Mouse (Mus musculus): ENCODE measurements around the gene Gm17428. TPM values are rescaled to one million over a fixed set of nuclear protein-coding genes. Genes with fewer than 3 reads are reported as not detected.

The Gm17428 gene
- polyA plus RNA-seq, 1 experiment: not detected

- H3K36me3 ChIP-seq (ENCODE audit: control insufficient read depth, insufficient read depth, low read length): peaks cover 1% of the 10 kb centered on the region
- no peaks in the 10 kb centered on the region for H3K27me3 ChIP-seq (ENCODE audit: control insufficient read depth, insufficient read depth, low read length)
- H3K27ac ChIP-seq (ENCODE audit: control insufficient read depth, insufficient read depth, low read depth, low read length): no peak overlapping the region
- no peak overlapping the region for H3K4me3 ChIP-seq (ENCODE audit: control insufficient read depth, low read depth, low read length)
- TF ChIP-seq POLR2A (IDR thresholded peaks at IDR 0.05; ENCODE audit: control insufficient read depth, low read depth, low read length) (no peak), CTCF (IDR thresholded peaks at IDR 0.05; ENCODE audit: control insufficient read depth, insufficient read depth, insufficient replicate concordance, low read depth, low read length) (no peak)
- peaks cover 9% of the 10 kb centered on the region for H3K4me1 ChIP-seq (ENCODE audit: control insufficient read depth, insufficient read depth, low read length)
Measured at GRCm38 (mm10) chr14:55025527-55025926, 48.8 kb downstream of the Gm17428 start.

Other genes starting within 250 kb of the Gm17428 start
- gene Slc7a8, start 195.0 kb upstream of the Gm17428 start, polyA plus RNA-seq (2012; rRNA removed): 18.8 and 27.5 TPM in 2 replicates
- gene Rnf212b, start 162.8 kb upstream of the Gm17428 start, polyA plus RNA-seq (2012; rRNA removed): 9.1 and 9.5 TPM in 2 replicates
- gene Homez, start 106.0 kb upstream of the Gm17428 start, polyA plus RNA-seq (2012; rRNA removed): 94.0 and 97.4 TPM in 2 replicates
- 5.4 TPM in 2 replicates for gene Ppp1r3e, start 99.4 kb upstream of the Gm17428 start, polyA plus RNA-seq (2012; rRNA removed)
- gene Bcl2l2, start 93.6 kb upstream of the Gm17428 start, polyA plus RNA-seq (2012; rRNA removed): 29.4 and 31.2 TPM in 2 replicates
- gene Gm20521, start 93.5 kb upstream of the Gm17428 start, polyA plus RNA-seq (2012; rRNA removed): 2.0 and 2.2 TPM in 2 replicates
- gene Pabpn1, start 84.4 kb upstream of the Gm17428 start, polyA plus RNA-seq (2012; rRNA removed): 341 and 429 TPM in 2 replicates
- gene Slc22a17, start 63.8 kb upstream of the Gm17428 start, polyA plus RNA-seq (2012; rRNA removed): 27.3 and 27.8 TPM in 2 replicates
- gene Efs, start 50.8 kb upstream of the Gm17428 start, polyA plus RNA-seq (2012; rRNA removed): 1.6 and 1.7 TPM in 2 replicates
- gene Il25, start 44.2 kb upstream of the Gm17428 start, polyA plus RNA-seq (2012; rRNA removed): not detected in 2 replicates
- gene Cmtm5, start 40.7 kb upstream of the Gm17428 start, polyA plus RNA-seq (2012; rRNA removed): not detected in 2 replicates
- 0.40 and 1.4 TPM in 2 replicates for gene Myh6, start 10.0 kb upstream of the Gm17428 start, polyA plus RNA-seq (2012; rRNA removed)
- 0.75 and 1.9 TPM in 2 replicates for gene Myh7, start 17.7 kb downstream of the Gm17428 start, polyA plus RNA-seq (2012; rRNA removed)
- 10.6 and 13.1 TPM in 2 replicates for gene Ngdn, start 38.5 kb downstream of the Gm17428 start, polyA plus RNA-seq (2012; rRNA removed)
- gene Zfhx2, start 115.4 kb downstream of the Gm17428 start, polyA plus RNA-seq (2012; rRNA removed): 3.8 and 4.4 TPM in 2 replicates
- gene Thtpa, start 117.9 kb downstream of the Gm17428 start, polyA plus RNA-seq (2012; rRNA removed): 4.6 and 4.9 TPM in 2 replicates
- gene Ap1g2, start 129.7 kb downstream of the Gm17428 start, polyA plus RNA-seq (2012; rRNA removed): 3.0 and 4.0 TPM in 2 replicates
- gene Jph4, start 140.0 kb downstream of the Gm17428 start, polyA plus RNA-seq (2012; rRNA removed): 6.6 and 7.4 TPM in 2 replicates
- gene Dhrs2, start 245.1 kb downstream of the Gm17428 start, polyA plus RNA-seq (2012; rRNA removed): 2.7 and 2.9 TPM in 2 replicates

Measured in testis, adult 2 months (tissue).